Mouse (Mus musculus): ENCODE results near the gene Olfr12. TPM values are rescaled to one million over a fixed set of nuclear protein-coding genes. Genes with fewer than 3 reads are reported as not detected.

Gene Olfr12
- polyA plus RNA-seq, 1 experiment from 2014 or later: not detected

DNA sequence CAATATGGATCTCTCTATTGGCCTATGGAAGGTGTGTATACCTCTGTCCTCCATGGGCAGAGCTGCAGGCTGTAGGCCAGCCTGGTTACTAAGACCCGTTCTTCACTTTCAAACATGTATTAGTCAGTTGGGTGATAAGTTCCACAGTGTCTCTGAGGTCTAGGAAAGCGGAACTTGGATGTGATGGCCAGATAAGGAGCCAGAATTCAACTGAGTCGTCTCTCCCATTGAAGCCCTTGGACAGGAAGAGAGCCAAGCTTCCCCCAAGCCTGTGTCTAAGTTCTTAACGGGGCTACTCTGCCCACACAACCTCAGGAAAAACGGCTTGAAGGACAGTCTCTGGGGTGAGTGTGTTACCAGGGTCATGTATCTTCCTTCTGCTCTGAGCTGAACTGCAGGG is 41.8 kb downstream of the Olfr12 start:
- H3K27me3 ChIP-seq: no peaks in the 10 kb centered on the region
- H3K4me3 ChIP-seq: no peak overlapping the region
- no peaks in the 10 kb centered on the region for H3K36me3 ChIP-seq
- ATAC-seq (ENCODE audit: low FRiP score): no peak
- WGBS: 72% methylated on average over 5 of the region's 5 CpGs
- H3K27ac ChIP-seq: no peak overlapping the region
- no peaks in the 10 kb centered on the region for H3K9me3 ChIP-seq (replicated peaks)
- no peak overlapping the region for H3K4me2 ChIP-seq (replicated peaks)
- no peak overlapping the region for H3K9ac ChIP-seq
- no peaks in the 10 kb centered on the region for H3K4me1 ChIP-seq

DNA sequence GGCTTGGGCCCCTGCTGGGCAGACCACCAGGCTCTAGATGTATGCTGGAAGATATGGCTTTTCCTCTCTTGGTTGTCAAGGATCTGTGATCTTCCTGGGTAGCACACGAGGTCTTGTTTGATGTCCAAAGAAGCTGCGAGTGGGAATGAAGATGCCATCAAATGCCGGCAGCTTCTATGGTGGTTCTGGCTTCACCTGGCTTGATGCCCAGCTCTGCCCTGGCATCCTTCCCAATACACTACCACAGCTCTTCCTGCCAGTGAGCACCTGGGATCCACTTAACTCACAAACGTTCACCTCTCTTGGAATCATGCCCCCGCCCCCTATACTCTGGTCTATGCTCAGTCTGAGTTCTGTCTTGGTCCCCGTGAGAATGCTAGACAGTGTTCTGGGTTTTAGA is 49.5 kb downstream of the Olfr12 start:
- no peak overlapping the region for H3K27ac ChIP-seq
- WGBS: 85% methylated on average over 6 of the region's 6 CpGs
- no peak for ATAC-seq (ENCODE audit: low FRiP score)

GRCm38 (mm10) chr1:92669430-92669829 is 51.8 kb downstream of the Olfr12 start:
- peaks cover 8% of the 10 kb centered on the region for H3K27me3 ChIP-seq
- no peaks in the 10 kb centered on the region for H3K9me3 ChIP-seq (replicated peaks)
- ATAC-seq (ENCODE audit: low FRiP score): no peak
- no peak overlapping the region for H3K9ac ChIP-seq
- H3K36me3 ChIP-seq: no peaks in the 10 kb centered on the region
- no peak overlapping the region for H3K4me2 ChIP-seq (replicated peaks)
- H3K27ac ChIP-seq: no peak overlapping the region
- no peaks in the 10 kb centered on the region for H3K4me1 ChIP-seq
- no peak overlapping the region for H3K4me3 ChIP-seq
- WGBS: 94% methylated on average over 3 of the region's 3 CpGs

More for the DNA sequence above, 49.5 kb downstream of the Olfr12 start:
- no peak overlapping the region for H3K4me3 ChIP-seq
- no peaks in the 10 kb centered on the region for H3K36me3 ChIP-seq
- no peak overlapping the region for H3K9ac ChIP-seq
- no peaks in the 10 kb centered on the region for H3K9me3 ChIP-seq (replicated peaks)
- no peaks in the 10 kb centered on the region for H3K4me1 ChIP-seq
- peaks cover 8% of the 10 kb centered on the region for H3K27me3 ChIP-seq
- H3K4me2 ChIP-seq (replicated peaks): no peak overlapping the region

GRCm38 (mm10) chr1:92671326-92671725 is 53.7 kb downstream of the Olfr12 start:
- Histone ChIP-seq H3K9ac (no peak overlapping the region), H3K4me1 (no peaks in the 10 kb centered on the region), H3K27me3 (no peaks in the 10 kb centered on the region; the same call in 1 of the 2 replicates), H3K36me3 (no peaks in the 10 kb centered on the region), H3K4me2 (replicated peaks) (no peak overlapping the region), H3K4me3 (no peak overlapping the region), H3K9me3 (replicated peaks) (no peaks in the 10 kb centered on the region), H3K27ac (no peak overlapping the region)
- 85% methylated on average over 4 of the region's 4 CpGs for WGBS
- ATAC-seq (ENCODE audit: low FRiP score): no peak

Other genes with a start within 250 kb of the Olfr12 start
- gene Ndufa10, start 143.9 kb upstream of the Olfr12 start, polyA plus RNA-seq (2016; fragmentation: Nextera tagmentation; extraction: Ambion mirVana): 211 and 248 TPM in 2 replicates
- not detected in 2 replicates for gene Olfr1416, start 132.7 kb upstream of the Olfr12 start, polyA plus RNA-seq (2016; fragmentation: Nextera tagmentation; extraction: Ambion mirVana)
- gene Olfr1415, start 121.7 kb upstream of the Olfr12 start, polyA plus RNA-seq (2016; fragmentation: Nextera tagmentation; extraction: Ambion mirVana): not detected in 2 replicates
- gene Olfr1414, start 99.1 kb upstream of the Olfr12 start, polyA plus RNA-seq (2016; fragmentation: Nextera tagmentation; extraction: Ambion mirVana): not detected in 2 replicates
- not detected in 2 replicates for gene Olfr1413, start 46.5 kb upstream of the Olfr12 start, polyA plus RNA-seq (2016; fragmentation: Nextera tagmentation; extraction: Ambion mirVana)
- gene Olfr1412, start 32.0 kb upstream of the Olfr12 start, polyA plus RNA-seq (2016; fragmentation: Nextera tagmentation; extraction: Ambion mirVana): not detected in 2 replicates
- not detected in 2 replicates for gene Olfr1411, start 23.4 kb upstream of the Olfr12 start, polyA plus RNA-seq (2016; fragmentation: Nextera tagmentation; extraction: Ambion mirVana)
- not detected in 2 replicates for gene Olfr1410, start 12.0 kb upstream of the Olfr12 start, polyA plus RNA-seq (2016; fragmentation: Nextera tagmentation; extraction: Ambion mirVana)
- gene Cops9, start 24.2 kb downstream of the Olfr12 start, polyA plus RNA-seq (2016; fragmentation: Nextera tagmentation; extraction: Ambion mirVana): 333 and 394 TPM in 2 replicates
- gene Otos, start 31.1 kb downstream of the Olfr12 start, polyA plus RNA-seq (2016; fragmentation: Nextera tagmentation; extraction: Ambion mirVana): not detected in 2 replicates
- gene Gpc1, start 213.9 kb downstream of the Olfr12 start, polyA plus RNA-seq (2016; fragmentation: Nextera tagmentation; extraction: Ambion mirVana): 79.8 and 80.2 TPM in 2 replicates